Mouse (Mus musculus): ENCODE measurements around the gene Ttc39a. TPM values are rescaled to one million over a fixed set of nuclear protein-coding genes. Genes with fewer than 3 reads are reported as not detected.

The Ttc39a gene
- polyA plus RNA-seq, 1 experiment from 2014 or later, result 8.8 TPM

GRCm38 (mm10) chr4:109406054-109406485 is 353 bp upstream of the Ttc39a start:
- Histone ChIP-seq H3K36me3 (peaks cover 15% of the 10 kb centered on the region), H3K4me3 (peak overlapping the region; percentile 67), H3K4me1 (peaks cover 49% of the 10 kb centered on the region), H3K27me3 (replicated peaks) (no peaks in the 10 kb centered on the region), H3K27ac (replicated peaks) (peak overlapping the region; percentile 91), H3K9me3 (no peaks in the 10 kb centered on the region), H3K4me2 (peak overlapping the region; percentile 88), H3K9ac (peak overlapping the region; percentile 87)
- peak; percentile 63 for ATAC-seq (ENCODE audit: extremely low read depth, insufficient number of reproducible peaks, low FRiP score, low TSS enrichment)
- WGBS, result 1% methylated on average over 3 of the region's 3 CpGs

- H3K27me3 ChIP-seq (replicated peaks), result no peaks in the 10 kb centered on the region
- peaks cover 15% of the 10 kb centered on the region for H3K36me3 ChIP-seq
- ATAC-seq (ENCODE audit: extremely low read depth, insufficient number of reproducible peaks, low FRiP score, low TSS enrichment), result no peak; the same call in 1 of the 2 replicates
- peak overlapping the region; percentile 88 for H3K4me2 ChIP-seq
- peak overlapping the region; percentile 67 for H3K4me3 ChIP-seq
- WGBS, result 3% methylated on average over 16 of the region's 24 CpGs
- peaks cover 59% of the 10 kb centered on the region for H3K4me1 ChIP-seq
- H3K9me3 ChIP-seq, result no peaks in the 10 kb centered on the region
- H3K27ac ChIP-seq (replicated peaks), result peak overlapping the region; percentile 91
- H3K9ac ChIP-seq, result peak overlapping the region; percentile 87
Measured at GRCm38 (mm10) chr4:109407176-109407520, 725 bp downstream of the Ttc39a start.

- Histone ChIP-seq H3K27me3 (replicated peaks) (no peaks in the 10 kb centered on the region), H3K27ac (replicated peaks) (0 out of 2 replicates have a peak overlapping the region, but pooled peaks have one; percentile 91), H3K9ac (peak overlapping the region; percentile 87; the same call in 1 of the 2 replicates), H3K9me3 (no peaks in the 10 kb centered on the region), H3K4me1 (peaks cover 62% of the 10 kb centered on the region), H3K4me3 (peak overlapping the region; percentile 67), H3K4me2 (peak overlapping the region; percentile 88), H3K36me3 (peaks cover 14% of the 10 kb centered on the region)
- WGBS, result 78% methylated on average over 9 of the region's 9 CpGs
- ATAC-seq (ENCODE audit: extremely low read depth, insufficient number of reproducible peaks, low FRiP score, low TSS enrichment), result no peak
Measured at GRCm38 (mm10) chr4:109407701-109408485, 1.5 kb downstream of the Ttc39a start.

GRCm38 (mm10) chr4:109410681-109411376 is 4.4 kb downstream of the Ttc39a start:
- 30% methylated on average over 9 of the region's 9 CpGs for WGBS
- H3K4me2 ChIP-seq, result peak overlapping the region; percentile 40
- no peak for ATAC-seq (ENCODE audit: extremely low read depth, insufficient number of reproducible peaks, low FRiP score, low TSS enrichment)
- no peaks in the 10 kb centered on the region for H3K27me3 ChIP-seq (replicated peaks)
- no peaks in the 10 kb centered on the region for H3K9me3 ChIP-seq
- H3K36me3 ChIP-seq, result no peaks in the 10 kb centered on the region
- H3K27ac ChIP-seq (replicated peaks), result peak overlapping the region; percentile 83
- peak overlapping the region; percentile 64 for H3K9ac ChIP-seq
- peaks cover 48% of the 10 kb centered on the region for H3K4me1 ChIP-seq
- H3K4me3 ChIP-seq, result no peak overlapping the region

GRCm38 (mm10) chr4:109411377-109411967 is 5.0 kb downstream of the Ttc39a start:
- peak overlapping the region; percentile 40 for H3K4me2 ChIP-seq
- H3K9ac ChIP-seq, result peak overlapping the region; percentile 64
- peak overlapping the region; percentile 83 for H3K27ac ChIP-seq (replicated peaks)
- H3K27me3 ChIP-seq (replicated peaks), result no peaks in the 10 kb centered on the region
- H3K36me3 ChIP-seq, result no peaks in the 10 kb centered on the region
- no peak for ATAC-seq (ENCODE audit: extremely low read depth, insufficient number of reproducible peaks, low FRiP score, low TSS enrichment)
- no peaks in the 10 kb centered on the region for H3K9me3 ChIP-seq
- H3K4me3 ChIP-seq, result no peak overlapping the region
- H3K4me1 ChIP-seq, result peaks cover 42% of the 10 kb centered on the region
- WGBS, result 69% methylated on average over 6 of the region's 6 CpGs

GRCm38 (mm10) chr4:109412233-109412632 is 5.8 kb downstream of the Ttc39a start:
- no peak overlapping the region for H3K27ac ChIP-seq (replicated peaks)
- 85% methylated on average over 5 of the region's 5 CpGs for whole genome bisulfite sequencing
- H3K9ac ChIP-seq, result no peak overlapping the region

GRCm38 (mm10) chr4:109417998-109418397 is 11.6 kb downstream of the Ttc39a start:
- Histone ChIP-seq H3K4me1 (peaks cover 12% of the 10 kb centered on the region), H3K27ac (replicated peaks) (no peak overlapping the region)
- WGBS, result 97% methylated on average over 1 of the region's 1 CpGs

More at GRCm38 (mm10) chr4:109412233-109412632, 5.8 kb downstream of the Ttc39a start:
- no peak for ATAC-seq (ENCODE audit: extremely low read depth, insufficient number of reproducible peaks, low FRiP score, low TSS enrichment)
- H3K4me1 ChIP-seq, result peaks cover 40% of the 10 kb centered on the region
- H3K9me3 ChIP-seq, result no peaks in the 10 kb centered on the region
- no peak overlapping the region for H3K4me3 ChIP-seq
- 0 out of 2 replicates have a peak overlapping the region, but pooled peaks have one; percentile 40 for H3K4me2 ChIP-seq
- no peaks in the 10 kb centered on the region for H3K36me3 ChIP-seq
- H3K27me3 ChIP-seq (replicated peaks), result no peaks in the 10 kb centered on the region

GRCm38 (mm10) chr4:109419017-109419416 is 12.6 kb downstream of the Ttc39a start:
- Histone ChIP-seq H3K36me3 (no peaks in the 10 kb centered on the region), H3K27me3 (replicated peaks) (no peaks in the 10 kb centered on the region), H3K9ac (no peak overlapping the region), H3K4me3 (no peak overlapping the region), H3K4me2 (no peak overlapping the region), H3K9me3 (no peaks in the 10 kb centered on the region), H3K4me1 (peaks cover 12% of the 10 kb centered on the region), H3K27ac (replicated peaks) (no peak overlapping the region)
- ATAC-seq (ENCODE audit: extremely low read depth, insufficient number of reproducible peaks, low FRiP score, low TSS enrichment), result no peak; the same call in 1 of the 2 replicates
- 23% methylated on average over 3 of the region's 3 CpGs for WGBS

More at GRCm38 (mm10) chr4:109417998-109418397, 11.6 kb downstream of the Ttc39a start:
- no peak for ATAC-seq (ENCODE audit: extremely low read depth, insufficient number of reproducible peaks, low FRiP score, low TSS enrichment)
- Histone ChIP-seq H3K27me3 (replicated peaks) (no peaks in the 10 kb centered on the region), H3K36me3 (no peaks in the 10 kb centered on the region), H3K4me3 (no peak overlapping the region), H3K4me2 (no peak overlapping the region), H3K9me3 (no peaks in the 10 kb centered on the region), H3K9ac (no peak overlapping the region)

GRCm38 (mm10) chr4:109419563-109419962 is 13.1 kb downstream of the Ttc39a start:
- Histone ChIP-seq H3K4me1 (peaks cover 12% of the 10 kb centered on the region), H3K9ac (no peak overlapping the region), H3K9me3 (no peaks in the 10 kb centered on the region), H3K36me3 (no peaks in the 10 kb centered on the region), H3K4me2 (no peak overlapping the region), H3K27ac (replicated peaks) (no peak overlapping the region), H3K4me3 (no peak overlapping the region), H3K27me3 (replicated peaks) (no peaks in the 10 kb centered on the region)
- WGBS, result 85% methylated on average over 4 of the region's 4 CpGs
- no peak for ATAC-seq (ENCODE audit: extremely low read depth, insufficient number of reproducible peaks, low FRiP score, low TSS enrichment)

GRCm38 (mm10) chr4:109420138-109420795 is 13.8 kb downstream of the Ttc39a start:
- H3K4me2 ChIP-seq, result no peak overlapping the region
- WGBS, result 68% methylated on average over 8 of the region's 8 CpGs
- ATAC-seq (ENCODE audit: extremely low read depth, insufficient number of reproducible peaks, low FRiP score, low TSS enrichment), result no peak

GRCm38 (mm10) chr4:109421608-109422007 is 15.2 kb downstream of the Ttc39a start:
- peaks cover 12% of the 10 kb centered on the region for H3K4me1 ChIP-seq
- H3K4me2 ChIP-seq, result no peak overlapping the region
- no peaks in the 10 kb centered on the region for H3K27me3 ChIP-seq (replicated peaks)
- no peak overlapping the region for H3K9ac ChIP-seq
- H3K27ac ChIP-seq (replicated peaks), result no peak overlapping the region
- H3K9me3 ChIP-seq, result no peaks in the 10 kb centered on the region
- H3K36me3 ChIP-seq, result 0 out of 2 replicates have a peak, but pooled peaks cover 5% of the 10 kb centered on the region
- H3K4me3 ChIP-seq, result no peak overlapping the region
- no peak for ATAC-seq (ENCODE audit: extremely low read depth, insufficient number of reproducible peaks, low FRiP score, low TSS enrichment)
- WGBS, result 64% methylated on average over 7 of the region's 7 CpGs

More at GRCm38 (mm10) chr4:109420138-109420795, 13.8 kb downstream of the Ttc39a start:
- Histone ChIP-seq H3K36me3 (no peaks in the 10 kb centered on the region), H3K27me3 (replicated peaks) (no peaks in the 10 kb centered on the region), H3K9ac (no peak overlapping the region), H3K4me3 (no peak overlapping the region), H3K4me1 (peaks cover 12% of the 10 kb centered on the region), H3K27ac (replicated peaks) (no peak overlapping the region), H3K9me3 (no peaks in the 10 kb centered on the region)

Data from heart, embryonic 13.5 days (tissue).